Comparison of ENCODE assay signal across 16 mouse cellular contexts in genomic region chr1:88708646-88709305, GRCm38 (mm10). TPM values are rescaled to one million over a fixed set of nuclear protein-coding genes. Genes with fewer than 3 reads are reported as not detected.
DNase-seq lines count a peak whose midpoint lies in the region; ATAC-seq and TF ChIP-seq lines count a peak whose summit lies in the region.
"Had no signal": no experiment of that assay in that cellular context is flagged by ENCODE, and none has a peak within 500 bp of the region (broad histone marks: within the 10 kb centered on the region; RNA-seq: fewer than 3 reads in every experiment).

No protein-coding gene starts in this region.

- H3K9me3 ChIP-seq in hindbrain, postnatal 0 days (ENCODE audit: low read length), result no peaks in the 10 kb centered on the region
- no peaks in the 10 kb centered on the region for H3K9me3 ChIP-seq in liver, embryonic 12.5 days (replicated peaks)

- peaks cover 7% of the 10 kb centered on the region for H3K4me1 ChIP-seq in hindbrain, postnatal 0 days (ENCODE audit: insufficient read depth, low read length)
- no peaks in the 10 kb centered on the region for H3K4me1 ChIP-seq in liver, embryonic 12.5 days

- H3K27ac ChIP-seq in left cerebral cortex, adult 2 months, result no peak overlapping the region
- peak overlapping the region; percentile 7; the same call in 1 of the 2 replicates for H3K27ac ChIP-seq in hindbrain, postnatal 0 days
- no peak overlapping the region for H3K27ac ChIP-seq in liver, embryonic 12.5 days
- H3K27ac ChIP-seq: layer of hippocampus, adult 2 months had no signal

- intact Hi-C loops in left cerebral cortex, postnatal 4 days (cut with DNase I), result loop anchor here (5.0 kb wide), 1 partner anchor 146 kb away; no protein-coding TSS in a partner anchor
- intact Hi-C loops in left cerebral cortex, adult 2 months (cut with DNase I), result loop anchor here (5.0 kb wide), 1 partner anchor 351 kb away; no protein-coding TSS in a partner anchor
- intact Hi-C loops in left cerebral cortex, postnatal 10 days (cut with DNase I), result loop anchor here (5.0 kb wide), 1 partner anchor 251 kb away; no protein-coding TSS in a partner anchor

- H3K4me3 ChIP-seq in left cerebral cortex, adult 2 months, result no peak overlapping the region
- H3K4me3 ChIP-seq in hindbrain, postnatal 0 days (ENCODE audit: low read length), result no peak overlapping the region
- H3K4me3 ChIP-seq in liver, embryonic 12.5 days, result no peak overlapping the region
- H3K4me3 ChIP-seq: layer of hippocampus, adult 2 months had no signal

- TF ChIP-seq CTCF in left cerebral cortex, adult 2 months (IDR thresholded peaks at IDR 0.05), result no peak
- TF ChIP-seq CTCF in hindbrain, postnatal 0 days (IDR thresholded peaks at IDR 0.05; ENCODE audit: low read depth), result no peak

- no peaks in the 10 kb centered on the region for H3K27me3 ChIP-seq in hindbrain, postnatal 0 days (ENCODE audit: insufficient read depth, low read length)
- peaks cover 9% of the 10 kb centered on the region for H3K27me3 ChIP-seq in liver, embryonic 12.5 days (replicated peaks)
- H3K27me3 ChIP-seq: CH12.LX, Patski had no signal

- peak; percentile 79 for ATAC-seq in activated CD4-positive, CD25-positive, alpha-beta regulatory T cell, adult 4 months
- no peak for ATAC-seq in hindbrain, postnatal 0 days
- no peak for ATAC-seq in liver, embryonic 12.5 days
- ATAC-seq: Patski had no signal

- 33% methylated on average over 9 of the region's 9 CpGs for WGBS in hindbrain, postnatal 0 days
- WGBS in liver, embryonic 12.5 days (ENCODE audit: insufficient replicate concordance), result 45% methylated on average over 9 of the region's 9 CpGs

- peak; percentile 10 for DNase-seq in left cerebral cortex, postnatal 4 days
- no peak for DNase-seq in left cerebral cortex, adult 2 months (ENCODE audit: extremely low spot score in 1 of 2, low spot score in 2 of 2)
- peak; percentile 53 for DNase-seq in hindbrain, postnatal 0 days (ENCODE audit: low spot score)
- DNase-seq in thymus, postnatal 0 days (ENCODE audit: low spot score), result peak; percentile 85
- DNase-seq in urinary bladder, postnatal 25 days (ENCODE audit: low spot score), result no peak
- DNase-seq in left cerebral cortex, postnatal 10 days (ENCODE audit: extremely low spot score in 1 of 2, low spot score in 2 of 2), result no peak
- DNase-seq: adrenal gland, postnatal 10 days; embryo, embryonic 11 days; gastrocnemius, postnatal 36 days; kidney, adult 11 months; lung, embryonic 14.5 days had no signal

- no peak overlapping the region for H3K4me2 ChIP-seq in hindbrain, postnatal 0 days (ENCODE audit: low read depth, low read length)
- no peak overlapping the region for H3K4me2 ChIP-seq in liver, embryonic 12.5 days
- H3K4me2 ChIP-seq: lung, embryonic 14.5 days had no signal

- H3K36me3 ChIP-seq in hindbrain, postnatal 0 days (ENCODE audit: insufficient read depth, low read length), result no peaks in the 10 kb centered on the region
- no peaks in the 10 kb centered on the region for H3K36me3 ChIP-seq in liver, embryonic 12.5 days

- H3K9ac ChIP-seq in hindbrain, postnatal 0 days (replicated peaks; ENCODE audit: low read length), result no peak overlapping the region
- H3K9ac ChIP-seq in liver, embryonic 12.5 days, result no peak overlapping the region
- H3K9ac ChIP-seq: lung, embryonic 14.5 days had no signal

RNA-seq across cellular contexts. Expression of gene Arl4c, which starts 6.8 kb away (rescaled TPM):
- 10 to 100 TPM; 82.8 to 83.3 TPM for total RNA-seq in left cerebral cortex, postnatal 4 days (2021)
- 10 to 100 TPM; 35.7 to 39.2 TPM for total RNA-seq in left cerebral cortex, adult 2 months (2021)
- polyA plus RNA-seq in activated CD4-positive, CD25-positive, alpha-beta regulatory T cell, adult 4 months (2017; shearing (Covaris generic)), result 10 to 100 TPM; 17.3 to 19.6 TPM
- total RNA-seq in hindbrain, postnatal 0 days (2014; rRNA removed), result 69.3 and 83.8 TPM in 2 replicates
- polyA plus RNA-seq in hindbrain, postnatal 0 days (2015; fragmentation: Nextera tagmentation; extraction: Ambion mirVana), result 33.4 and 34.7 TPM in 2 replicates
- 22.8 and 27.4 TPM in 2 replicates for polyA plus RNA-seq in thymus, postnatal 0 days (2015; fragmentation: Nextera tagmentation; extraction: Ambion mirVana)
- 10 to 100 TPM; 56.2 to 62.1 TPM for total RNA-seq in left cerebral cortex, postnatal 10 days (2021)
- polyA plus RNA-seq in liver, embryonic 12.5 days (2016; fragmentation: Nextera tagmentation; extraction: Ambion mirVana), result 1.8 and 2.3 TPM in 2 replicates

Comparison
In these comparisons a context has a peak if more than half of its experiments do, and no peak if none do; other contexts are left out.
1. DNase-seq: peak in left cerebral cortex, postnatal 4 days (single experiment), hindbrain, postnatal 0 days (single experiment) and thymus, postnatal 0 days (single experiment); none in left cerebral cortex, adult 2 months (0 of 2), urinary bladder, postnatal 25 days (single experiment) and left cerebral cortex, postnatal 10 days (0 of 2).